Mouse (Mus musculus): ENCODE measurements around the gene Kbtbd8. TPM values are rescaled to one million over a fixed set of nuclear protein-coding genes. Genes with fewer than 3 reads are reported as not detected.

Kbtbd8 gene
- polyA plus RNA-seq, 1 experiment = 2.6 TPM

GRCm38 (mm10) chr6:95103706-95104105 is 13.3 kb upstream of the Kbtbd8 start:
- Histone ChIP-seq H3K4me3 (ENCODE audit: control insufficient read depth, low read depth, low read length) (no peak overlapping the region), H3K4me1 (ENCODE audit: control insufficient read depth, insufficient read depth, low read length) (peaks cover under 1% of the 10 kb centered on the region), H3K36me3 (ENCODE audit: control insufficient read depth, insufficient read depth, low read length) (no peaks in the 10 kb centered on the region), H3K27ac (ENCODE audit: control insufficient read depth, insufficient read depth, low read depth, low read length) (no peak overlapping the region), H3K27me3 (ENCODE audit: control insufficient read depth, insufficient read depth, low read length) (no peaks in the 10 kb centered on the region)
- no peak for TF ChIP-seq POLR2A (IDR thresholded peaks at IDR 0.05; ENCODE audit: control insufficient read depth, low read depth, low read length)
- no peak for TF ChIP-seq CTCF (IDR thresholded peaks at IDR 0.05; ENCODE audit: control insufficient read depth, insufficient read depth, insufficient replicate concordance, low read depth, low read length)

GRCm38 (mm10) chr6:95108437-95108836 is 8.6 kb upstream of the Kbtbd8 start:
- no peaks in the 10 kb centered on the region for H3K4me1 ChIP-seq (ENCODE audit: control insufficient read depth, insufficient read depth, low read length)
- H3K27me3 ChIP-seq (ENCODE audit: control insufficient read depth, insufficient read depth, low read length) = no peaks in the 10 kb centered on the region
- H3K36me3 ChIP-seq (ENCODE audit: control insufficient read depth, insufficient read depth, low read length) = no peaks in the 10 kb centered on the region
- no peak overlapping the region for H3K27ac ChIP-seq (ENCODE audit: control insufficient read depth, insufficient read depth, low read depth, low read length)
- no peak overlapping the region for H3K4me3 ChIP-seq (ENCODE audit: control insufficient read depth, low read depth, low read length)
- TF ChIP-seq CTCF (IDR thresholded peaks at IDR 0.05; ENCODE audit: control insufficient read depth, insufficient read depth, insufficient replicate concordance, low read depth, low read length) = no peak
- TF ChIP-seq POLR2A (IDR thresholded peaks at IDR 0.05; ENCODE audit: control insufficient read depth, low read depth, low read length) = no peak

- Histone ChIP-seq H3K27me3 (ENCODE audit: control insufficient read depth, insufficient read depth, low read length) (no peaks in the 10 kb centered on the region), H3K4me3 (ENCODE audit: control insufficient read depth, low read depth, low read length) (no peak overlapping the region), H3K4me1 (ENCODE audit: control insufficient read depth, insufficient read depth, low read length) (no peaks in the 10 kb centered on the region), H3K36me3 (ENCODE audit: control insufficient read depth, insufficient read depth, low read length) (no peaks in the 10 kb centered on the region), H3K27ac (ENCODE audit: control insufficient read depth, insufficient read depth, low read depth, low read length) (no peak overlapping the region)
- no peak for TF ChIP-seq POLR2A (IDR thresholded peaks at IDR 0.05; ENCODE audit: control insufficient read depth, low read depth, low read length)
- TF ChIP-seq CTCF (IDR thresholded peaks at IDR 0.05; ENCODE audit: control insufficient read depth, insufficient read depth, insufficient replicate concordance, low read depth, low read length) = no peak
Observed at GRCm38 (mm10) chr6:95109691-95110450, 7.2 kb upstream of the Kbtbd8 start.

- H3K4me1 ChIP-seq (ENCODE audit: control insufficient read depth, insufficient read depth, low read length) = peaks cover 2% of the 10 kb centered on the region
- no peak for TF ChIP-seq CTCF (IDR thresholded peaks at IDR 0.05; ENCODE audit: control insufficient read depth, insufficient read depth, insufficient replicate concordance, low read depth, low read length)
- no peak for TF ChIP-seq POLR2A (IDR thresholded peaks at IDR 0.05; ENCODE audit: control insufficient read depth, low read depth, low read length)
- H3K36me3 ChIP-seq (ENCODE audit: control insufficient read depth, insufficient read depth, low read length) = no peaks in the 10 kb centered on the region
- no peak overlapping the region for H3K4me3 ChIP-seq (ENCODE audit: control insufficient read depth, low read depth, low read length)
- no peaks in the 10 kb centered on the region for H3K27me3 ChIP-seq (ENCODE audit: control insufficient read depth, insufficient read depth, low read length)
- no peak overlapping the region for H3K27ac ChIP-seq (ENCODE audit: control insufficient read depth, insufficient read depth, low read depth, low read length)
Observed at GRCm38 (mm10) chr6:95112015-95112414, 5.0 kb upstream of the Kbtbd8 start.

GRCm38 (mm10) chr6:95116513-95116912 is 527 bp upstream of the Kbtbd8 start:
- TF ChIP-seq CTCF (IDR thresholded peaks at IDR 0.05; ENCODE audit: control insufficient read depth, insufficient read depth, insufficient replicate concordance, low read depth, low read length) (no peak), POLR2A (IDR thresholded peaks at IDR 0.05; ENCODE audit: control insufficient read depth, low read depth, low read length) (no peak)
- H3K27me3 ChIP-seq (ENCODE audit: control insufficient read depth, insufficient read depth, low read length) = no peaks in the 10 kb centered on the region
- H3K36me3 ChIP-seq (ENCODE audit: control insufficient read depth, insufficient read depth, low read length) = no peaks in the 10 kb centered on the region
- H3K4me3 ChIP-seq (ENCODE audit: control insufficient read depth, low read depth, low read length) = peak overlapping the region; percentile 5; the same call in 1 of the 2 replicates
- H3K27ac ChIP-seq (ENCODE audit: control insufficient read depth, insufficient read depth, low read depth, low read length) = no peak overlapping the region
- H3K4me1 ChIP-seq (ENCODE audit: control insufficient read depth, insufficient read depth, low read length) = peaks cover 4% of the 10 kb centered on the region

GRCm38 (mm10) chr6:95117614-95118541 is 838 bp downstream of the Kbtbd8 start:
- H3K27me3 ChIP-seq (ENCODE audit: control insufficient read depth, insufficient read depth, low read length) = no peaks in the 10 kb centered on the region
- H3K27ac ChIP-seq (ENCODE audit: control insufficient read depth, insufficient read depth, low read depth, low read length) = peak overlapping the region; percentile 90
- peaks cover 4% of the 10 kb centered on the region for H3K4me1 ChIP-seq (ENCODE audit: control insufficient read depth, insufficient read depth, low read length)
- H3K4me3 ChIP-seq (ENCODE audit: control insufficient read depth, low read depth, low read length) = peak overlapping the region; percentile 94
- H3K36me3 ChIP-seq (ENCODE audit: control insufficient read depth, insufficient read depth, low read length) = no peaks in the 10 kb centered on the region; the same call in 1 of the 2 replicates
- TF ChIP-seq CTCF (IDR thresholded peaks at IDR 0.05; ENCODE audit: control insufficient read depth, insufficient read depth, insufficient replicate concordance, low read depth, low read length) = no peak
- peak; percentile 65 for TF ChIP-seq POLR2A (IDR thresholded peaks at IDR 0.05; ENCODE audit: control insufficient read depth, low read depth, low read length)

- H3K4me3 ChIP-seq (ENCODE audit: control insufficient read depth, low read depth, low read length) = no peak overlapping the region
- no peak for TF ChIP-seq POLR2A (IDR thresholded peaks at IDR 0.05; ENCODE audit: control insufficient read depth, low read depth, low read length)
- no peak for TF ChIP-seq CTCF (IDR thresholded peaks at IDR 0.05; ENCODE audit: control insufficient read depth, insufficient read depth, insufficient replicate concordance, low read depth, low read length)
- H3K27me3 ChIP-seq (ENCODE audit: control insufficient read depth, insufficient read depth, low read length) = no peaks in the 10 kb centered on the region
- H3K27ac ChIP-seq (ENCODE audit: control insufficient read depth, insufficient read depth, low read depth, low read length) = no peak overlapping the region
- peaks cover 4% of the 10 kb centered on the region for H3K4me1 ChIP-seq (ENCODE audit: control insufficient read depth, insufficient read depth, low read length)
- H3K36me3 ChIP-seq (ENCODE audit: control insufficient read depth, insufficient read depth, low read length) = no peaks in the 10 kb centered on the region; the same call in 1 of the 2 replicates
Observed at GRCm38 (mm10) chr6:95119389-95119788, 2.3 kb downstream of the Kbtbd8 start.
